In the genomic region with DNA sequence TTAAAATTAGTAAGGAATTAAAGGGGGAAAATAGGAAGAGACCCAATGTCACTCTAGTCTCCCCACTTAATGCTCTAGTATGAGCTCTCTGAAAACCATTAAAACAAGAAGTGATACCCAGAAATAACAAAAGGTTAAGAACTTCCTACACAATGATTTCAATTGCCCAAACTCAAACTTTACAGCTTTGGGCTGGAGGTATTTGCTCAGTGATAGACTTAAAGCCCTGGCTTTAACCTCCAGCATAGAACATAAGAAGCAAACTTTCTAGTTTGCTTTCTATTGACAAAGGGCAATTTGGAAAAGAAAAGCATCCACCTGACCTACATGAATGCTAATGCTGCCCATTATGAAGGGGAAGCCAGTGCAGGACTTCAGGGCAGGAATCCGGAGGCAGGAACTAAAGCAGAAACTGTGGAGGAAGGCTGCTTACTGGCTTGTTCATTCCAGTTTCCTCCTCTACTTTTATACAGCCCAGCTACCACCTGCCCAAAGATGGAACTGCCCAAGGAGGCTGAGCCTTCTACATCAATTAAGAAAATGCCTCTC, we compare ENCODE assay signal across 15 mouse cellular contexts. TPM values are rescaled to one million over a fixed set of nuclear protein-coding genes. Genes with fewer than 3 reads are reported as not detected.
"Had no signal": no experiment of that assay in that cellular context is flagged by ENCODE, and none has a peak within 500 bp of the region (broad histone marks: within the 10 kb centered on the region; RNA-seq: fewer than 3 reads in every experiment).

No protein-coding gene starts in this region.

- DNase-seq: lung, adult 18-20 months; lung, embryonic 14.5 days; lung, postnatal 10 days; midbrain, embryonic 14.5 days; retina, postnatal 1 day; right cerebral cortex, adult 18-20 months; right cerebral cortex, postnatal 25 days; right cerebral cortex, postnatal 4 days; spleen, adult 18-20 months; thymus, adult 18-20 months; thymus, postnatal 14 days; thymus, postnatal 4 days had no signal

- ATAC-seq: midbrain, embryonic 16.5 days had no signal

RNA-seq across cellular contexts. Expression of gene Otx1, which starts 14.2 kb away (rescaled TPM):
- total RNA-seq: megakaryocyte, adult 5-6 weeks; megakaryocyte-erythroid progenitor cell, adult 5-6 weeks had no signal
